Mouse (Mus musculus): ENCODE data around the gene Lysmd3. TPM values are rescaled to one million over a fixed set of nuclear protein-coding genes. Genes with fewer than 3 reads are reported as not detected.

Gene Lysmd3
- polyA plus RNA-seq, 1 experiment from 2014 or later: 20.0 TPM

GRCm38 (mm10) chr13:81710266-81710665 is 52.8 kb downstream of the Lysmd3 start:
- ATAC-seq: no peak
- Histone ChIP-seq H3K27me3 (replicated peaks; ENCODE audit: insufficient read depth, low read length) (no peaks in the 10 kb centered on the region), H3K4me2 (replicated peaks; ENCODE audit: low read depth, low read length) (peak overlapping the region; percentile 98), H3K4me3 (ENCODE audit: low read depth, low read length) (peak overlapping the region; percentile 75), H3K27ac (ENCODE audit: low read length) (no peak overlapping the region), H3K36me3 (ENCODE audit: insufficient read depth, low read length) (no peaks in the 10 kb centered on the region), H3K9ac (replicated peaks; ENCODE audit: low read depth) (peak overlapping the region; percentile 17; the same call in 1 of the 2 replicates), H3K9me3 (ENCODE audit: low read length) (no peaks in the 10 kb centered on the region), H3K4me1 (ENCODE audit: insufficient read depth, low read depth, low read length) (no peaks in the 10 kb centered on the region)
- 1% methylated on average over 7 of the region's 7 CpGs for WGBS
- TF ChIP-seq EP300 (IDR thresholded peaks at IDR 0.05): no peak
- no peak for TF ChIP-seq CTCF (IDR thresholded peaks at IDR 0.05)
- peak; percentile 20 for DNase-seq (ENCODE audit: low spot score)

DNA sequence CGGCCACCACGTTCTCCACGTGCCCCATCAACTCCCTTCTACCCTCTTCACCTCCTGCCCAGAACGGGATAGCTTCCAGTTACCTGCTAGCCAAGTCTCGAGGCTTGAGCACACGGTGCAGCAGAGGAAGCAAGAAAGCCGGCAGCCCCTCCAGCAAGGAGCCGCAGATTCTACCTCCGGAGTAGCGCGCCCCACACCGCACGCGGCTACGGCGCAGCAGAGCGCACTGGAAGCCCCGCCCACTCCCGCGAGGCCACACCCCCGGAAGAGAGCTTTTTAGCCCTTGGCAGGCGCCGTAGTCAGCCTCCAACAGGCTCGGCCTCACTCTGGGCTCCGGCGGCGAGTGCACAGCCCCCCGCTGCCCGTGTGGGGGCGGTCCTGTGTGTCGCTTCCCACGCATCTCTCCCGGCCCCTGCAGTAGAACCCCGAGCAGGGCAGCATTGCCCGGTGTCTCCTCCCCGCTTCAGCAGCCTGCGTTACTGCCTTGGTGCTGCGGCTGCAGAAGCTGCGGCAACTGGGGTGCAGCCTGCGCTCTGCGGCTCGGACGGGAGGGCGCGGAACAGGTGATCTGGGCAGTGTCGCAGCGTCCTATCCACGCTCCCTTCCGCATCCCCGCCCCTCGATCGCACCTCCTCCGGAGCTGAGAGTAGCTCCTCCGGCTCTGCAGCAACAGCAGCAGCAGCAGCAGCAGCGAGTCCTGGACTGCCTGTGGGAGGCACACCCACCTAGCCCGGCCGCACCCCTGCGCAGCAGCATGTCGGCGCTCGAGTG is 53.5 kb downstream of the Lysmd3 start, which contains the start of the genes Polr3g and Mblac2:
Gene Polr3g, minus strand, starts transcription at position 239 of the 771 bp plus-strand sequence.
Gene Mblac2, plus strand, starts transcription at position 567 of the 771 bp plus-strand sequence.
- H3K9ac ChIP-seq (replicated peaks; ENCODE audit: low read depth): peak within 1 kb of the TSS; percentile 46
- H3K9me3 ChIP-seq (ENCODE audit: low read length): no peaks in the 10 kb centered on the region
- H3K4me3 ChIP-seq (ENCODE audit: low read depth, low read length): peak within 1 kb of the TSS; percentile 75
- WGBS: under 1% methylated on average over 61 of the region's 61 CpGs
- H3K4me2 ChIP-seq (replicated peaks; ENCODE audit: low read depth, low read length): peak within 1 kb of the TSS; percentile 98
- H3K27ac ChIP-seq (ENCODE audit: low read length): peak within 1 kb of the TSS; percentile 80
- H3K4me1 ChIP-seq (ENCODE audit: insufficient read depth, low read depth, low read length): no peaks in the 10 kb centered on the region
- ATAC-seq (peak; percentile 97), DNase-seq (ENCODE audit: low spot score) (peak; percentile 94)
- TF ChIP-seq EP300 (IDR thresholded peaks at IDR 0.05) (no peak), CTCF (IDR thresholded peaks at IDR 0.05) (peak; percentile 37; the same call in 1 of the 2 replicates)
- H3K27me3 ChIP-seq (replicated peaks; ENCODE audit: insufficient read depth, low read length): no peaks in the 10 kb centered on the region
- H3K36me3 ChIP-seq (ENCODE audit: insufficient read depth, low read length): no peaks in the 10 kb centered on the region

GRCm38 (mm10) chr13:81711546-81712371 is 54.3 kb downstream of the Lysmd3 start:
- H3K27me3 ChIP-seq (replicated peaks; ENCODE audit: insufficient read depth, low read length): no peaks in the 10 kb centered on the region
- H3K4me1 ChIP-seq (ENCODE audit: insufficient read depth, low read depth, low read length): no peaks in the 10 kb centered on the region
- TF ChIP-seq CTCF (IDR thresholded peaks at IDR 0.05): no peak
- TF ChIP-seq EP300 (IDR thresholded peaks at IDR 0.05): no peak
- no peak for DNase-seq (ENCODE audit: low spot score)
- no peak; the same call in 1 of the 2 replicates for ATAC-seq
- H3K9ac ChIP-seq (replicated peaks; ENCODE audit: low read depth): peak overlapping the region; percentile 46; the same call in 1 of the 2 replicates
- no peaks in the 10 kb centered on the region for H3K9me3 ChIP-seq (ENCODE audit: low read length)
- 0 out of 2 replicates have a peak overlapping the region, but pooled peaks have one; percentile 32 for H3K27ac ChIP-seq (ENCODE audit: low read length)
- H3K4me3 ChIP-seq (ENCODE audit: low read depth, low read length): peak overlapping the region; percentile 75
- no peaks in the 10 kb centered on the region for H3K36me3 ChIP-seq (ENCODE audit: insufficient read depth, low read length)
- H3K4me2 ChIP-seq (replicated peaks; ENCODE audit: low read depth, low read length): peak overlapping the region; percentile 98
- WGBS: under 1% methylated on average over 41 of the region's 42 CpGs

- Histone ChIP-seq H3K27me3 (replicated peaks; ENCODE audit: insufficient read depth, low read length) (no peaks in the 10 kb centered on the region), H3K4me2 (replicated peaks; ENCODE audit: low read depth, low read length) (no peak overlapping the region), H3K4me1 (ENCODE audit: insufficient read depth, low read depth, low read length) (no peaks in the 10 kb centered on the region), H3K9me3 (ENCODE audit: low read length) (no peaks in the 10 kb centered on the region), H3K36me3 (ENCODE audit: insufficient read depth, low read length) (no peaks in the 10 kb centered on the region), H3K9ac (replicated peaks; ENCODE audit: low read depth) (no peak overlapping the region), H3K27ac (ENCODE audit: low read length) (no peak overlapping the region), H3K4me3 (ENCODE audit: low read depth, low read length) (no peak overlapping the region)
- ATAC-seq (no peak), DNase-seq (ENCODE audit: low spot score) (no peak)
- TF ChIP-seq CTCF (IDR thresholded peaks at IDR 0.05) (no peak), EP300 (IDR thresholded peaks at IDR 0.05) (no peak)
- 86% methylated on average over 1 of the region's 1 CpGs for WGBS
Measured at GRCm38 (mm10) chr13:81713896-81714295, 56.4 kb downstream of the Lysmd3 start.

Other genes starting within 250 kb of the Lysmd3 start
- 2.0 and 2.2 TPM in 2 replicates for gene Adgrv1, start 24.5 kb upstream of the Lysmd3 start, polyA plus RNA-seq (2015; fragmentation: Nextera tagmentation; extraction: Ambion mirVana)
- 5.1 and 5.2 TPM in 2 replicates for gene Polr3g, start 53.4 kb downstream of the Lysmd3 start, polyA plus RNA-seq (2015; fragmentation: Nextera tagmentation; extraction: Ambion mirVana)
- 5.6 and 6.5 TPM in 2 replicates for gene Mblac2, start 53.7 kb downstream of the Lysmd3 start, polyA plus RNA-seq (2015; fragmentation: Nextera tagmentation; extraction: Ambion mirVana)
- 184 and 185 TPM in 2 replicates for gene Cetn3, start 125.4 kb downstream of the Lysmd3 start, polyA plus RNA-seq (2015; fragmentation: Nextera tagmentation; extraction: Ambion mirVana)